ENCODE assay signal across 8 mouse cellular contexts in the genomic region with DNA sequence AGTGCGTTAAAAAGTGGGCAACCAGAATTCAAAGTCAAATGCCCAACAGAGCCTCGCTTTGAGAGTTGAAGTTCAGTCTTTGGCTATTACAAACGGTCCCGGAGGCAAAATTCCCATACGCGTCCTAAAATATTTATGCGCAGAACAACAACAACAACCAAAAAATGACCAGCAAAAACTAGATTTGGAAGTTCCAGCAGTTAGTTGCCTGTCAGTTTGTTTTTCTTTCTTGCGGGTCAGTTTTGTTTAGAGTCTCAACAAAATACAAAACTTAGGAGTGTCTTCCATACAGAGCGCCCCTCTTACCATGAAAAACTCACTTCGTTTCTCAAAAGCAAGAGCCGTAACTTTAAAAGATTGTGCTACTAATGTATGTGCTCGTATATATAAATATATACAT.
DNase-seq lines count a peak whose midpoint lies in the region; ATAC-seq and TF ChIP-seq lines count a peak whose summit lies in the region.

No protein-coding gene starts in this region.

- no peak for ATAC-seq in heart, postnatal 0 days (ENCODE audit: insufficient read depth, low read depth)
- ATAC-seq in forebrain, embryonic 15.5 days (replicated peaks), result no peak
- ATAC-seq in liver, embryonic 14.5 days (ENCODE audit: insufficient read depth), result no peak

- no peaks in the 10 kb centered on the region for H3K36me3 ChIP-seq in heart, postnatal 0 days (replicated peaks; ENCODE audit: control insufficient read depth, insufficient read depth, low read length)
- no peaks in the 10 kb centered on the region for H3K36me3 ChIP-seq in forebrain, embryonic 15.5 days
- no peaks in the 10 kb centered on the region for H3K36me3 ChIP-seq in liver, embryonic 14.5 days (replicated peaks; ENCODE audit: control insufficient read depth, insufficient read depth, low read depth)

- H3K4me2 ChIP-seq in heart, postnatal 0 days (ENCODE audit: low read depth, low read length), result peak overlapping the region; percentile 39; the same call in 1 of the 2 replicates
- no peak overlapping the region for H3K4me2 ChIP-seq in forebrain, embryonic 15.5 days (replicated peaks)
- H3K4me2 ChIP-seq in liver, embryonic 14.5 days (ENCODE audit: low read depth), result peak overlapping the region; percentile 100

- H3K4me1 ChIP-seq in heart, postnatal 0 days (ENCODE audit: control insufficient read depth, insufficient read depth), result peaks cover 18% of the 10 kb centered on the region
- H3K4me1 ChIP-seq in forebrain, embryonic 15.5 days, result peaks cover 46% of the 10 kb centered on the region
- H3K4me1 ChIP-seq in liver, embryonic 14.5 days (replicated peaks; ENCODE audit: control insufficient read depth in 2 of 2, insufficient read depth in 2 of 2, low read length in 1 of 2), result peaks cover 17 to 25% of the 10 kb centered on the region in 2 experiments

- H3K9ac ChIP-seq in heart, postnatal 0 days (replicated peaks; ENCODE audit: low read depth, low read length), result no peak overlapping the region
- no peak overlapping the region for H3K9ac ChIP-seq in forebrain, embryonic 15.5 days (replicated peaks)
- H3K9ac ChIP-seq in liver, embryonic 14.5 days (replicated peaks), result peak overlapping the region; percentile 70

- 12% methylated on average over 12 of the region's 12 CpGs for WGBS in heart, postnatal 0 days
- WGBS in forebrain, embryonic 15.5 days, result 9% methylated on average over 12 of the region's 12 CpGs
- whole genome bisulfite sequencing in liver, embryonic 14.5 days (ENCODE audit: insufficient replicate concordance), result 3% methylated on average over 12 of the region's 12 CpGs

- H3K27ac ChIP-seq in heart, postnatal 0 days (ENCODE audit: low read depth), result no peak overlapping the region
- no peak overlapping the region for H3K27ac ChIP-seq in forebrain, embryonic 15.5 days (replicated peaks)
- no peak overlapping the region for H3K27ac ChIP-seq in liver, embryonic 14.5 days

- H3K9me3 ChIP-seq in heart, postnatal 0 days (replicated peaks; ENCODE audit: control insufficient read depth, low read length), result no peaks in the 10 kb centered on the region
- H3K9me3 ChIP-seq in forebrain, embryonic 15.5 days, result no peaks in the 10 kb centered on the region
- no peaks in the 10 kb centered on the region for H3K9me3 ChIP-seq in liver, embryonic 14.5 days (ENCODE audit: control insufficient read depth, low read length)

- H3K4me3 ChIP-seq in heart, postnatal 0 days (ENCODE audit: low read depth, low read length), result peak overlapping the region; percentile 55
- H3K4me3 ChIP-seq in forebrain, embryonic 15.5 days, result 0 out of 2 replicates have a peak overlapping the region, but pooled peaks have one; percentile 1
- peak overlapping the region; percentile 75 to 76 for H3K4me3 ChIP-seq in liver, embryonic 14.5 days (ENCODE audit: insufficient read depth in 1 of 2, low read depth in 2 of 2, low read length in 2 of 2)

- TF ChIP-seq CTCF in heart, postnatal 0 days (IDR thresholded peaks at IDR 0.05; ENCODE audit: low read depth), result no peak
- no peak for TF ChIP-seq CTCF in liver, embryonic 14.5 days (IDR thresholded peaks at IDR 0.05; ENCODE audit: low read depth)

- DNase-seq in heart, postnatal 0 days (ENCODE audit: low spot score), result no peak
- no peak for DNase-seq in heart, adult 11 months
- DNase-seq in adipocyte (ENCODE audit: low spot score), result peak; percentile 47
- no peak for DNase-seq in liver, embryonic 14.5 days (ENCODE audit: low read depth in 3 of 3, low spot score in 3 of 3)
- no peak for DNase-seq in frontal cortex, postnatal 10 days (ENCODE audit: low spot score in 2 of 2)
- DNase-seq in urinary bladder, postnatal 10 days (ENCODE audit: low spot score), result no peak
- no peak for DNase-seq in right cerebral cortex, adult 18-20 months

- TF ChIP-seq EP300 in heart, postnatal 0 days (IDR thresholded peaks at IDR 0.05; ENCODE audit: low read depth), result no peak
- no peak for TF ChIP-seq EP300 in liver, embryonic 14.5 days (IDR thresholded peaks at IDR 0.05; ENCODE audit: low read depth)

- peaks cover 76% of the 10 kb centered on the region for H3K27me3 ChIP-seq in heart, postnatal 0 days (ENCODE audit: control insufficient read depth, insufficient read depth, low read length)
- peaks cover 88% of the 10 kb centered on the region for H3K27me3 ChIP-seq in forebrain, embryonic 15.5 days
- H3K27me3 ChIP-seq in liver, embryonic 14.5 days (ENCODE audit: control insufficient read depth, insufficient read depth, low read length), result peaks cover 27% of the 10 kb centered on the region

Comparison
In these comparisons a context has a peak if more than half of its experiments do, and no peak if none do; other contexts are left out.
1. H3K4me3 ChIP-seq: peak in every context shown above with its lines; median percentile 76 in liver, embryonic 14.5 days; 55 in heart, postnatal 0 days; 1 in forebrain, embryonic 15.5 days.